Mouse (Mus musculus) bone marrow, adult 2 months (tissue): ENCODE measurements around the gene Cct2. TPM values are rescaled to one million over a fixed set of nuclear protein-coding genes. Genes with fewer than 3 reads are reported as not detected.
"Not testable (repeated sequence)": the region's sequence is repeated elsewhere in the genome, so short reads cannot be mapped to it uniquely, and the experiment has no call there.

ENCODE experiments used
- H3K27ac ChIP-seq: fragments of 200-500 bp; 2 replicates; pipeline ENCODE4 v1.5.1; 2012; ENCODE audit warnings: low read depth, mild to moderate bottlenecking, control low read depth, inconsistent platforms, low read length; ENCODE audit not compliant: control insufficient read depth, poor library complexity, insufficient read depth
- H3K4me1 ChIP-seq: fragments of 200-500 bp; 2 replicates; pipeline ENCODE4 v1.6.1; 2011; ENCODE audit warnings: low read length; ENCODE audit not compliant: control insufficient read depth, insufficient read depth
- H3K4me3 ChIP-seq: fragments of 200-500 bp; replicated peaks from 2 replicates; pipeline ENCODE3; 2011; ENCODE audit warnings: mild to moderate bottlenecking, low read depth, low read length, control low read depth; ENCODE audit not compliant: control insufficient read depth
- CTCF ChIP-seq: fragments of 200-500 bp; IDR thresholded peaks from 2 replicates; pipeline ENCODE4 v1.5.1; 2011; ENCODE audit warnings: low read length, control low read depth; ENCODE audit not compliant: control insufficient read depth, insufficient read depth
- POLR2A ChIP-seq: fragments of 200-500 bp; IDR thresholded peaks from 2 replicates; pipeline ENCODE4 v1.6.1; 2011; ENCODE audit warnings: low read depth, mild to moderate bottlenecking, control low read depth, low read length, borderline replicate concordance; ENCODE audit not compliant: control insufficient read depth
- WGBS: fragments of 180-500 bp; shearing (Covaris S2); methylation state at CpG from one replicate; pipeline ENCODE4 v1.1.7; 2018; 5-methylcytosine and 5-hydroxymethylcytosine counted together
- polyA plus RNA-seq: library from polyadenylated mRNA; stranded (reverse); fragments of >200 nt; gene quantifications from 2 replicates; pipeline ENCODE4 v1.2.4, GENCODE M21; 2011; ENCODE audit warnings: low replicate concordance; ENCODE audit not compliant: missing spikeins, insufficient read depth, insufficient read length

The Cct2 gene
- polyA plus RNA-seq, 1 experiment: 126 TPM

- no peak overlapping the region for H3K27ac ChIP-seq
- 62% methylated on average over 14 of the region's 14 CpGs for WGBS
- no peak for TF ChIP-seq CTCF
- no peak for TF ChIP-seq POLR2A
- no peak overlapping the region for H3K4me3 ChIP-seq
- no peaks in the 10 kb centered on the region; the same call in 1 of the 2 replicates for H3K4me1 ChIP-seq
These were observed 21.3 kb downstream of the Cct2 start for GRCm38 (mm10) chr10:117042295-117042694.

- WGBS: 67% methylated on average over 6 of the region's 6 CpGs
- Histone ChIP-seq H3K4me3 (no peak overlapping the region), H3K27ac (no peak overlapping the region), H3K4me1 (no peaks in the 10 kb centered on the region; the same call in 1 of the 2 replicates)
- TF ChIP-seq CTCF: no peak
These were observed 23.3 kb downstream of the Cct2 start for GRCm38 (mm10) chr10:117040355-117040754.

DNA sequence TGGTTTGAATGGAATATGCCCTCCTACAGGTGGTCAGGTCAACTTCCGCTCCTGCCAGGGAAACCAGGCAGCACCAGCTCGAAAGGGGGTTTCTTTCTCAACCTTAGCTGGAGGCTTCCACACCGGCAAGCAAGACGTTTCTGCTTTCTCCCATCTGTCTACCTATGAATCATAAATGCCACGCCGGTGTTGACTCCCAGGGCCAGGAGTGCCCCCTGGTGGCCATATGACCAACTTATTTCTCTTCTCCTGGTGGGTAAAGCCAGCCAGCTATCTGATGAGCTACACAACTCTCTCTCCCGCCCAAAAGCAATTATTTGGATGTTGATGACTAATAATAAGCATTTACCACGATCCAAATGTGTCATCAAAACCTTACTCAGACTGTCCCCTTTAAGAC is 29.8 kb downstream of the Cct2 start:
- Histone ChIP-seq H3K4me1 (0 out of 2 replicates have a peak, but pooled peaks cover 1% of the 10 kb centered on the region), H3K27ac (no peak overlapping the region), H3K4me3 (no peak overlapping the region)
- 5% methylated on average over 8 of the region's 8 CpGs for WGBS
- TF ChIP-seq POLR2A (no peak), CTCF (peak; percentile 79)

- 0 out of 2 replicates have a peak, but pooled peaks cover 1% of the 10 kb centered on the region for H3K4me1 ChIP-seq
- H3K27ac ChIP-seq: no peak overlapping the region
- TF ChIP-seq CTCF (no peak), POLR2A (no peak)
- 79% methylated on average over 3 of the region's 3 CpGs for WGBS
- H3K4me3 ChIP-seq: no peak overlapping the region
These were observed 32.5 kb downstream of the Cct2 start for GRCm38 (mm10) chr10:117031160-117031559.

- no peak for TF ChIP-seq CTCF
- Histone ChIP-seq H3K4me3 (no peak overlapping the region), H3K4me1 (0 out of 2 replicates have a peak, but pooled peaks cover under 1% of the 10 kb centered on the region), H3K27ac (no peak overlapping the region)
- 71% methylated on average over 8 of the region's 8 CpGs for WGBS
These were observed 37.4 kb downstream of the Cct2 start for GRCm38 (mm10) chr10:117026176-117026575.

DNA sequence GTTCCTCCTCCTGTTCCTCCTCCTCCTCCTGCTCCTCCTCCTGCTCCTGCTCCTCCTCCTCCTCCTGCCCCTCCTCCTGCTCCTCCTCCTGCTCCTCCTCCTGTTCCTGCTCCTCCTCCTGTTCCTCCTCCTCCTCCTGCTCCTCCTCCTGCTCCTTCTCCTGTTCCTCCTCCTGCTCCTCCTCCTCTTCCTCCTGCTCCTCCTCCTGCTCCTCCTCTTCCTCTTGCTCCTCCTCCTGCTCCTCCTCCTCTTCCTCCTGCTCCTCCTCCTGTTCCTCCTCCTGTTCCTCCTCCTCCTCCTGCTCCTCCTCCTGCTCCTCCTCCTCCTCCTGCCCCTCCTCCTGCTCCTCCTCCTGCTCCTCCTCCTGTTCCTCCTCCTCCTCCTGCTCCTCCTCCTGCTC is 37.8 kb downstream of the Cct2 start:
- H3K4me3 ChIP-seq, H3K4me1 ChIP-seq, H3K27ac ChIP-seq: not testable (repeated sequence)

DNA sequence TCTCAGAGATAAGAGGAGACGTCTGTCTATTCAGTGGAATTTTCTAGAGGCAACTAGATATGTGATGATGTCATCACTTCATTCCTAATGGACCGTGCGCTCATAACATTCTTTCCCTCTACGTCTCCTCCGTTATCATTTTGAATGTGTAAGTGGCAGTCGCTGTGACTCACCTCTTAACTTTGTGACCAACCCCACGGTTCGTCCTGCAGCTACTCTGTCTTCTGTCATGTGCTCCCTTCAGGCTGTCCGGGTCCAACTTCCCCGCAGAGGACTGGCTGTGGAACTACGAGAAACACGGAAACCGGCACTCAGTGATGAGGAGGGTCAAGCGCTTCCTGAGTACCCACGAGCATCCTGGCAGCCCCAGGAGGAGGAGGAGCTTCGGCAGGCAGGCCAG is 39.9 kb downstream of the Cct2 start:
- Histone ChIP-seq H3K4me3 (no peak overlapping the region), H3K27ac (no peak overlapping the region), H3K4me1 (no peaks in the 10 kb centered on the region)
- no peak for TF ChIP-seq CTCF
- TF ChIP-seq POLR2A: no peak
- WGBS: 39% methylated on average over 16 of the region's 16 CpGs

GRCm38 (mm10) chr10:117021020-117021754 is 42.4 kb downstream of the Cct2 start:
- Histone ChIP-seq H3K4me1 (no peaks in the 10 kb centered on the region), H3K4me3 (no peak overlapping the region), H3K27ac (no peak overlapping the region)
- WGBS: 75% methylated on average over 21 of the region's 21 CpGs
- no peak for TF ChIP-seq POLR2A
- TF ChIP-seq CTCF: no peak

- no peak overlapping the region for H3K27ac ChIP-seq
- H3K4me3 ChIP-seq: no peak overlapping the region
- 69% methylated on average over 7 of the region's 7 CpGs for WGBS
- H3K4me1 ChIP-seq: no peaks in the 10 kb centered on the region
- TF ChIP-seq POLR2A (no peak), CTCF (no peak)
These were observed 45.3 kb downstream of the Cct2 start for GRCm38 (mm10) chr10:117018281-117018840.
